Mouse (Mus musculus) layer of hippocampus, adult 9-10 months (tissue): ENCODE results near the gene Dnajc28.

Experiments used
- DNase-seq: peaks from one replicate; pipeline ENCODE4 v3.0.0; 2022; ENCODE audit warnings: low spot score

Gene Dnajc28

GRCm38 (mm10) chr16:91587730-91588453, 30.9 kb downstream of the Dnajc28 start:
- DNase-seq: no peak

GRCm38 (mm10) chr16:91586244-91586643, 32.6 kb downstream of the Dnajc28 start:
- no peak for DNase-seq

- no peak for DNase-seq
Observed at GRCm38 (mm10) chr16:91585617-91586016, 33.2 kb downstream of the Dnajc28 start.

- no peak for DNase-seq
Observed at GRCm38 (mm10) chr16:91582307-91582706, 36.5 kb downstream of the Dnajc28 start.

GRCm38 (mm10) chr16:91578980-91579720, 39.7 kb downstream of the Dnajc28 start:
- no peak for DNase-seq

GRCm38 (mm10) chr16:91575151-91575550, 43.7 kb downstream of the Dnajc28 start:
- DNase-seq: no peak

- no peak for DNase-seq
Observed at GRCm38 (mm10) chr16:91571105-91571504, 47.7 kb downstream of the Dnajc28 start.

- no peak for DNase-seq
Observed at GRCm38 (mm10) chr16:91568960-91569359, 49.9 kb downstream of the Dnajc28 start.

GRCm38 (mm10) chr16:91566002-91566401, 52.8 kb downstream of the Dnajc28 start:
- DNase-seq: no peak

- no peak for DNase-seq
Observed at GRCm38 (mm10) chr16:91565292-91565951, 53.4 kb downstream of the Dnajc28 start.

GRCm38 (mm10) chr16:91564580-91565291, 54.1 kb downstream of the Dnajc28 start:
- DNase-seq: no peak
